Mouse (Mus musculus) kidney, postnatal 14 days (tissue): ENCODE measurements around the gene Soat2.

Experiments used
- DNase-seq: peaks from one replicate; pipeline ENCODE4 v3.0.0; 2022; ENCODE audit warnings: mixed read lengths

The Soat2 gene

GRCm38 (mm10) chr15:102150301-102151135, at the start of gene Soat2:
TSS of gene Soat2 (plus strand) at chr15:102150526.
- peak; percentile 49 for DNase-seq

DNA sequence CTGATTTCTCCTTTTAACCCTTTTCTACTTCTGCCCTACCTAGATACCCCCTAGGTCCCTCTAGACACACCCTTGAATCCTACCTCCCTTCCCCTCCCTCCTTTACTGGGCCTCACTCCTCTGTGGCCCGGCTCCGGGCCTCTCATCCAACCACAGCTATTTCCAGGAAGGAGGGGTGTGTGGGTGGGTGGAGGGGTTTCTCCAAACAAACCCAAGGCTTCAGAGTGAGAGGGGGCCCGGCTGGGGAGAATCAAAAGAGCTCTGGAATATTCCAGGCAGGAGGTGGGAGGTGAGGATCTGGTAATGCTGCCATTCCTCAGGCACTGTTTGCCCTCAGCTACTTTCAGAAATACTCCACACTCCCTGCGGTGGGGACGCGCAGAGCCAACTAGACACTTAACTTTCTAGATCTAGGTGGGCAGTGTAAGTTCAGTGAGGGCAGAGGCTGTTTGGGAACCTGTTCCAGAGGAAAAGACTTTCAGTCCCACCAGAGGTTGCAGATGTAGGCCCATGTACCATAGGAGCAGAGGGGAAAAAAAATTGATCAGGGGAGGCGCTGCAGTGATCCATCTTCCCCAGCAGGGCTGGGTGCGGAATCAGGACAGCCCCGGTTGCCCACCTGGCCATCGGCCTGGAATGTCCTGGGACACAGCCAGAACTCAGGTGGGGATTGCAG, 49.2 kb upstream of the Soat2 start:
- DNase-seq: no peak

GRCm38 (mm10) chr15:102101672-102102541, 48.4 kb upstream of the Soat2 start:
- DNase-seq: peak; percentile 88

DNA sequence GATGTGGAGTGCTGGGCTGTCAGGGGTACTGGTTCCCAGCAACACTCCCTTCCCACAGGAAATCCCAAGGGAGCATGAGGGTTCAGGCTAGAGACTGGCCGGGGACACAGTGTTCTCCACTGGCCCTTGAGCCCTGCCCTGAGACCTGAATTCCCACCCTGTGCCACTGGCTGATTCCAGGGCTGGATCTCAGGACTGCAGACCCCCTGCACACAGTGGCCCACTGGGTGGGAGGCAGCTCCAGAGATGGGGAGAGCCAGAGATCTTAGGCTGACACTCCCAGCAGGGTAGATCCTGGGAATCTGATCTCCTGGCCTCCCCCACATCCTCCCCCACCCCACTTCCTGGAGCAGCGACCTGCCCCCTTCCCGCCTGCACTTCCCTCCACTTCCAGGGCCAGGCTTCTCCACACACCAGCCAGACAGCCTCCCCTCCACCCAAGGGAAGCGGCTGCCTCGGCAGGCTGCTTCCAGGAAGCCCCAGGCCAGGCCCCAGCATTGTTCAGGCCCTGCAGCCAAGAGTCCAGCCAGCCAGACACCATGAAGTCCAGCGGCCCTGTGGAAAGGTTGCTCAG, 47.7 kb upstream of the Soat2 start:
- DNase-seq: peak; percentile 87

DNA sequence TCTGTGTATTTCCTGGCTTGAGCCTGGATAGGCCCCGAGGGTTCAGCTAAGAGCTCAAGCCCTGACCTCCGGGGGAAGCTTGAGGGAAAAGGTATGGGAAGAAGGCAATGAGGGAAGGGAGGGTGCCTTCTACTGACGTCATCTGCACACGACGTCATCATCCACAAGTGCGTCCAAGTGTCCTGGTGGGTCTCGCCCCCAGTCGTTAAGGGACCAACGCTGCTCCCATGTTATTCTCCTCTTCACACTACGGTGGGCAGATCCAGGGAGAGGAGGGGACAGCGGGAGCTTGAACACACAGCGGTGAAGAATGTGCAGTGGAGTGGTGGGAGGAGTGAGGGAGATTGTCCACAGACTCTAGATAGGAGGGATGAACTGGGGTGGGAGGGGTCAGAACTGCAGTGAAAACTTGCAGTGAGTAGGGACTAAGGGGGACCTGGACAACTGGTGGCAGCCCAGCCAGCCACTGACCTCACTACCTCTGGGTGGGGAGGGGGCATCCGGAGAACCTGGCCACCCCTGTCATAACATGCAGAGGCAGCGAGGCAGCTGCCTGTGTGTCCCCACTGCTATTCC, 46.9 kb upstream of the Soat2 start:
- DNase-seq: peak; percentile 75

DNA sequence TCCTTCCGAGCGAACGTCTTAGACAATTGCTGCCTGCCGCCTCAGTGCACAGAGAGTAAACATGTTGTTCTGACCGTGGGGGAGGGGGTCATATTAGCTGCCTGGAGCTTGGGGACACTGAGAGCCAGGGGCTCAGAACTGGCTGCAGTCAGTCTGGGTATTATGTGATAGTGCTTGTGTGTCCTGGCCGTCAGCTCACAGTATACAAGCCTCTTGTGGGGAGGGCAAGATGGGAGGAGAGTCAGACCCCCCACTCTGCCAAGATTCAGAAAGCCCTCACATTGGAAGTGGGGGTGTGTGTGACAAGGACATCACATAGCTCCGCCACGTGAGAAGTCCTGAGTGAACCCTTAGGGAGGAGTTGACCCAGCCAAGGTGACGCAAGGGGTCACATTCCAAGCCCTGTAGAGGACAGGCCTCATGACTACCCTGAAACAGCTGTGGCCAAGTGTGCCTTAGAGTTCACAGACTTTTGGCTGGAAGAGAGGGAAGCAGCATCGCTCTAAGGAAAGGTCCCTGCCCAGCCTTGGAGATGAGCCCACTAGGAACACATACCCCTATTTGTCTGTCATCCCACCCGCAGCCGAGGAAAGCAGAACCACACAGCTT, 46.3 kb upstream of the Soat2 start:
- DNase-seq: peak; percentile 89

DNA sequence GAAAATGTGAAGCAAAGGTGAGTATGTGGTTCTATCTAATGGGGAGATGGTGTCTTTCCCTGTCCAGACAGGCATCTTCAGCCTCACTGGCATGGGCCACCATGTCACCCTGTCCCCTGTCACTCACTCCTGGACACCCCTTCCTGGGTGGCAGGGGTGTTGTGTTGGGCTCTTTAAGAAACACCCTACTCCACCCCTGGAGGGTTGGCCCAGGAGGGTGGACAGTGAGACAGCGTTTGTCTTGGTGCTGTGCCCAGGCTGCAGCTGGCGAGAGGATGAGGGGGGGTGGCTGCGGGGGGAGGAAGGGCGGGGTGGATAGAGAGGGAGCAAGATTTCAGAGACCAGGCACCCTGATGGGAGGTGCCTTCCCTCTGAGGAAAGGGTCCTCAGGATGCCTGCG, 45.0 kb upstream of the Soat2 start:
- peak; percentile 83 for DNase-seq

- DNase-seq: peak; percentile 65
These were observed 44.3 kb upstream of the Soat2 start for GRCm38 (mm10) chr15:102105764-102106730.

- no peak for DNase-seq
These were observed 43.4 kb upstream of the Soat2 start for GRCm38 (mm10) chr15:102106754-102107456.

- DNase-seq: peak; percentile 70
These were observed 42.4 kb upstream of the Soat2 start for GRCm38 (mm10) chr15:102107689-102108573.

- peak; percentile 87 for DNase-seq
These were observed 41.4 kb upstream of the Soat2 start for GRCm38 (mm10) chr15:102108651-102109525.

DNA sequence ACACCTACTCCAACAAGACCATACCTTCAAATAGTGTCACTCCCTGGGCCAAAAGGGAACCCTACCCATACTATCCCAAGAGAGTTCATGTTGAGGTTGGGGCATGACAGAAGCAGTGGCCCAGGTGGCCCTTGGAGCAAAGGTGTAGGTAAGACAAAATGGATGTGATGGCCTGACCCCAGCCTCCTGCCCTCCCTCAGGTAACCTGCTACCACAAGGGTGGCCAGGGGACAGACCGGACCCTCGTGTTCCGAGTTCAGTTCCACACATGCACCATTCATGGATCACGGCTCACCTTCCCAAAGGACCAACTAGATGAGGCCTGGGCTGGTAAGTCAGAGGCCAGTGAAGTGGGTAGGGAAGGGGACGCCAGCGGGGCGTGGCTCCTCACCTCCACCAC, 40.1 kb upstream of the Soat2 start:
- DNase-seq: no peak

- no peak for DNase-seq
These were observed 39.4 kb upstream of the Soat2 start for GRCm38 (mm10) chr15:102110701-102111494.

GRCm38 (mm10) chr15:102111495-102111829, 38.9 kb upstream of the Soat2 start:
- DNase-seq: no peak

DNA sequence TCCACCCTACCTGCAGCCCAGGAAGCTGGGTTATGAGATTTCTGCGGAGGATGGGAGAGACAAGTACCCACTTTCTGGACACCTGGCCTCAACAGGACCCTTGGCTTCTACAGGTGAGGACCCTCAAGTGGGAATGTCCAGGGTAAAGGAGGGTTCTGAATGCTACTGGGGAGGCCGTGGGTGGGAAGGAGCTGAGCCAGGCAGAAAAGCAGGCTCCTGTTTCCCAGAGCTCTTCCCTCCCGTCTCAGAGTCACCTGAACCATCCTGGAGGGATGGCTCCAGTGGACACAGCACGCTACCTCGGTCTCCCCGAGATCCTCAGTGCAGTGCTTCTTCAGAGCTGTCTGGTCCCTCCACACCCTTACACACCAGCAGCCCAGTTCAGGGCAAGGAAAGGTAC, 38.1 kb upstream of the Soat2 start:
- DNase-seq: no peak

DNA sequence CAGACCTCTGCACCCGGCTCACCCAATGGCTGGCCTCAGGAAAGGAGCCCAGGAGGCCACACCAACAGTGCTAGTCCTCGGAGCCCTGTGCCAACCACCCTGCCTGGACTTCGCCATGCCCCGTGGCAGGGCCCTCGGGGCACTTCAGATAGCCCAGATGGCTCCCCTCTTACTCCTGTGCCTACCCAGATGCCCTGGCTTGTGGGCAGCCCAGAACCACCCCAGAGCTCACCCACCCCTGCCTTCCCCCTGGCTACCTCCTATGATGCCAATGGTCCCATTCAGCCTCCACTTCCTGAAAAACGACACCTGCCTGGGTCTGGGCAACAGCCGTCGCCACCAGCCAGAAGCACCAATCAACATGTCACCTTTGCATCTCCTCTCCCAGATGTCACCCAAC, 37.5 kb upstream of the Soat2 start:
- no peak for DNase-seq

GRCm38 (mm10) chr15:102113674-102114073, 36.7 kb upstream of the Soat2 start:
- DNase-seq: no peak
